Mouse (Mus musculus): Measurements from ENCODE around the gene Zfyve9.
"Not testable (repeated sequence)": the region's sequence is repeated elsewhere in the genome, so short reads cannot be mapped to it uniquely, and the experiment has no call there.

The Zfyve9 gene

DNA sequence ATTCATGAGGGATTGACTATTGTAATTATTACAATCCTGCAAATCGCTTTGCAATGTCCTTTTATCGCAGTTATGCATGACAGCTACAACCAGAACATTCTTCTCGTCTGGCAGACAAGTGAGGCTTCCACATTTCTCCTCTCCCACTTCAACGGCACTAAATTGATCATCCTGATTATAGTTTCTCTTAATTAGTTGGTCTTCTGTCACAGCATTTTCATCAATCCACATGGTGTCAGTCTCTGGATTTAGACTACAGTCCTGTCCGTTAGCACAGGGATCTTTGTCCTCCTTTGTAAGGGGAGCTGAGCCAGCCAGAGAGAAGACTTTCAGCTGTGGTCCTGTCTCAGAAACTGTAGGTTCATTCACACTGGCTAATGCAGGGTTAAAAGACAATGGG lies 61.2 kb downstream of the Zfyve9 start, which contains the start of gene 3110021N24Rik:
3110021N24Rik (plus strand) TSS at position 301 of the 400 bp plus-strand sequence.
- DNase-seq: no peak

DNA sequence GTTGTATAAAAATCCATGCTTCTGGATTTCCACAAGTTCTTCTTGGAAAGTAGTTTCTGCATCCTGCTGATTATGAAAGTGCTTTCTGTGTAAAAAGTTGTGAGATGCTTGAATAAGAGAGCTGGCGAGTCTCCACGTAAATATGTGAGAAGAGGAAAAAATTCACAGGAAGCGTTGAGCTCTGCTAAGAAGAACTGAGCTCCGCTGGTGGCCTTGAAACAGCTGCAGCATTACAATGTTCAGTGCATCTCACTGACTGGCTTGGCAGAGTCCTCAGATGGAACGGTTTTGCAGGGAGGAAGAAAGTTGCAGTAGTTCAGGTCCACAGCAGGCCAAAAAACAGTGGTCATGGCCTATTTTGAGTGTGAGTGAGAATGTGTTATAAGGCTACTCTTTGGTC lies 72.4 kb downstream of the Zfyve9 start:
- DNase-seq: no peak

DNA sequence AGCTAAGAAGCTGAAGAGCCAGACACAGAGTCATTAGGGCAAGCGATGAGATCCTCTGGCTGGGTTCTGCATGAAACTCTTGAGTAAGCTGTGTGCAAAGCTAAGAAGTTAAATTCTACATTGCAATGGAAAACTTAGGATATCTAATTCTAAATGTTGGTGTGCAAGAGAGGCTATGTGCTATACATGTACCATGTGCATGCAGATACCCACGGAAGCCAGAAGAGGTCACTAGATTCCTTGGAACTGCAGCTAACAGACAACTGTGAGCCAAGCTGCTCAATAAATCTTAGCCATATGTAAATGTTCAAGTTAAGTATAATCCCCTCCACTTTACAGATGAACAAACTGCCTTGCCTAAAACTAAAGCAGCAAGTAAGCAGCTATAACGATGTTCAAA lies 83.7 kb downstream of the Zfyve9 start:
- DNase-seq: peak; percentile 39 to 56

DNA sequence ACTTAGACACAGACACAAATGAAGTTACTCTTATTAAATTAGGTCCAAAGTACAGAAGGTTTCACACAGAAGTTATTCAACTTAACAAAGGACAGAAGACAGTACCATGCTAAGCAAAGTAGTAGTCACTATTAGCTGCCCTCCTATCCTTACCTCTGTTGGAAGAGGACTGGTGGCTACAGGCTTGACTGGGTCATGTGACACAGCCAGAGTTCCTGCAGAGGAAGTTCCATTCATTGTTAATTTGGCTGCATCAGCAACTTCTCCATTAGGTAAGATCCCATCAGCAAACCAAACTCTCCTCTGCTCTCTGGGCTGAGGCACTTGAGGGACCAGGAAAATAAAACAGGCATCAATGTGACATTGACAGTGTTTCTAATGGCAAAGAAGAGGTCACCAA lies 89.1 kb downstream of the Zfyve9 start:
- no peak for DNase-seq

DNA sequence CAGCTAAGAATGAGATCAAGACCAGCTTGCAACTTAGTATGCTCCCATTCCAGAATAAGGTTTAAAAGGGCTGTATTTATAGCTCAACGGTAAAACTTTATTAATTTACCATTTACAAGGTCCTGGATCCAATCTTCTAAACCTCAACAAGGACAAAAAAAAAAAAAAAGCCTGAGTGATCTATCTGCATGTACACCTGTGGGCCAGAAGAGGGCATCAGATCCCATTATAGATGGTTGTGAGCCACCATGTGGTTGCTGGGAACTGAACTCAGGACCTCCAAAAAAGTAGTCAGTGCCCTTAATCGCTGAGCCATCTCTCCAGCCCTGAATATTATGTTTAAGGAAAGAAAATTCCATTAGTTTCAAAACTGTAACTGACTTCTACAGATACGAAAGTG lies 90.1 kb downstream of the Zfyve9 start:
- no peak for DNase-seq

DNA sequence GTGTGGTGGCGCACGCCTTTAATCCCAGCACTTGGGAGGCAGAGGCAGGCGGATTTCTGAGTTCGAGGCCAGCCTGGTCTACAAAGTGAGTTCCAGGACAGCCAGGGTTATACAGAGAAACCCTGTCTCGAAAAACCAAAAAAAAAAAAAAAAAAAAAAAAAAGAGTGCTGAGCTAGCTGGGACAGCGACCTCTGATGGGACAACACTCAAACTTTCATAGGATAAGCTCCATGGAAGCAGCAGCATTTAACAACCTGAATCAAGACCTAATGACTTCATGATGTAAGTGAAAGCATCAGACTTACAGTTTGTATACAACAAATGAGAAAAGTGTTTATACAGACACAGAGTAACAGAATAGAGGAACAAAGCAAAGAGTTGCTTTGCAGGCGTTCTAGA lies 93.5 kb downstream of the Zfyve9 start:
- not testable (repeated sequence) for DNase-seq

DNA sequence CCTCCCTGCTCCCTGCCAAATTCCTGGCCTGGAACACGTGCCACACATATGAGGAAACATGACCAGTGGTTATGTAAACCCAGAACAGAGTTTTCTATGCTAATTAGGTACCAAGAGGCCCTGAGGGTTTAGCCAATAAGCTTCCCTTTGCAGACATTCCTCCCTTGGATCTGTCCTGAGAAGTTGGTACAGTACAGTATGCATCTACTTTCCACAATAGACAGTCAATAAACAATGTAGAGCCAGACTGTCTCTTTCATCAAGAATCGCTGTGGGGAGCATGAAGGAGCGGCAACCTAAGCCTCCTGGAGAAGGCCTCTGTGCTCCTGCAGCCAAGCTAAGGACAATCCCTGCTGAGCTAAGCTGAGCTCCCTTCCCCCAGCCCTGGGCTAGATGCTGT lies 94.4 kb downstream of the Zfyve9 start:
- no peak for DNase-seq

DNA sequence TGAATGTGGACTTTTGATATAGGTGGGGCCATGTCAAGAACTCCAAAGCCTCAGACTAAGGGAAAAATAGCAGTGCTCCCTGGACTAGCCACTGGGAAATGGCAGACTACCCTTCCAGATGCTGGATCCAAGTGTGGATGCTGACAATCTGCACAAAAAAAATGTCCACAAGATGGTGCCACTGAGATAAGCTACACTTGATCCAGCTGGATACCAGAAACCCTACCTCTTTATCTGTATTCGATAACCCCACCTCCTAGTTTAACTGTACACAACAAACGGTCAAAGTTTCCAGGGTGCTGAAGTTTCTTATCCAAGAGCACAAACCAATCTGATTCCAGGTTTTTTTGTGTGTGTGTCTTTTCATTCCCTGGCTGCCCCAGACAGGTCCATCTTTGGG lies 116.2 kb downstream of the Zfyve9 start:
- peak; percentile 29 to 44 for DNase-seq

DNA sequence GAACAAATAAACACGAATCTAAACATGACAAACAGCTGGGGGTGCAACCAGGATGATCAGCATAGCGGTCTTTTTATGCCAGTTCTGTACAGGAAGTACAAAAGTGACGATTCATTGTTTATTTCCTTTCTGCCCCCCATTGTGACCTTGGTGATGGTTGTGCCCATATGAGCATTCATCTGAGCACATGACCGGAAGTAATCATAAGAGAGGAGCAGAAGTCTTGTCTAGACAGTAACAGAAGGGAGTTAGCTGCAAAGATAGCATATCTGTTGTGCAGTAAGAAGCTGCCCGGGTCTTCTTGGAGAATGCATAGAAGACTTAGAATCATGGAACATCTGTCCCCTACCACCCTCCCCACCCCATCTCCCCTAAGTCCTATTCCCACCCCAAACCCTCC lies 141.8 kb downstream of the Zfyve9 start:
- no peak for DNase-seq

DNA sequence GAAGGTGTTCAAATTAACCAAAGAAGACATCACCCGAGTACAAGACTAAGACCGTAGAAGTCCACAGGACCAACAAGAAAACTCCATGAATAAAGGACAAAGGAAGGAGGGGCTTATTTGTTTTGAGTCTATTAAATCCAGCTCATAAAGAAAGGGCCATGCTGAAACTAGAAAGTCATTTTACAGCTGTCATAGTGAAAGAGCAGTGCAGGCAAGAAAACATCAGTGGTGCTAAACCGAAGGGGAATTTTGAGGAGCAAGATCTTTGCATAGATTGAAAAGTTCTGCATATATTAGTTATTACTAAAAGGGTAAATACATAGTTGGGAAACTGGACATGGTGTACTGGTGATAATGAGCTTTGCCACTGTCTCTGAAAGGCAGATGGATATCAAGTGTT lies 142.9 kb downstream of the Zfyve9 start:
- DNase-seq: no peak

DNA sequence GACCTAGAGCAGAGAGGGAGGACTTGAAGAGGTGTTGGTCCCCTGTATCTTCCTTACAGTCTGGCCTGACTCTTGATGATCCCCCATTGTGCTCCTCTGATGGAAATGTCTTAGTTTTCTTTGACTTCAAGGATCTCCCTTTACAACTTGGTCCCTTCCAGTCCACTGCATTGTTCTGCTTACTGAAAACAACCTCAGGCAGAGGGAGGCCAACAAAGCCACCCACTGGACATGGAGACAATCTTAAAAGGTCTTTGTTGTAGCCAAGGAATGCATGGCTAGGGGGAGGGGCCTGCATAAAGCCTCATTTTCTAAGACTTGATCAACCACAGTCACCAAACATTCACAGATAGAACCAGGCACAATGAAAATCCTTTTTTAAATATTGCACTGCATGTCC lies 145.5 kb downstream of the Zfyve9 start:
- no peak for DNase-seq

DNA sequence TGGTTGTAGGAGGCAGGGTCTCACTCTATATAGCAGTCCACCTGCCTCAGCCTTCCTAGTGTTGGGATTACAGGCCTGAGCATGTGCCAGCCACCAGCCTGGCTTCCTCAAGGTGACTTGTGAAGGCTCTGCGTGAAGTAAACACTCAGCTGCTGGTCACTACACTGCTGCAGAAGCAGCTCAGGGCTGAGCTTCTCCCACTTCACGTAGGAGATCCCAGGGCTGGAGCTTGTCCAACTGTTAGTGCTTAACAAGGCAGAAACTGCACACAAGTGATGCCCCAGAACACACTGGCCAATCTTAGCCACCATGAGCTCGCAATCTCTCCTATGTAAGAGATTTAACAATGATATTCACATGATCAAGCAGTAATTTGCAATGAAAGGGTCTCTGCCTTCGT lies 145.9 kb downstream of the Zfyve9 start:
- peak; percentile 59 to 64 for DNase-seq

DNA sequence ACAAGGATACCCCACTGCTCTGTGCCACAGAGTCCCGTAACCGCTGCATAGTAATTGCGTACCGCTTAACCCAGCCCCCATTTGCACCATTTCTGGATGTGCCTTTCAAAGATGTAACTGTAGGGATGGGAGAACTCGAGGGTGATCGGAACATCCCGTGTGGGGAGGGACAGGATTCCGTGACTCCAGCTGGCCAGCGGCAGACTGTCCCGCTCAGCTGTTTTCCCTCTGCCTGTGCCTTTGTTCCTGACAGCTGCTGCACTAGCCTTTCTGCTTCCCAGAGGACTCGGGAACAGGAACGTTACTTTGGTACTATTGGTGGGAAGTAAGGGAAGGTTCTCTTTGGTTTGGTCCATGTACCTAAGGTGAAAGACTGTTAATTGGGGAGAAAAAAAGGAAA lies 146.9 kb downstream of the Zfyve9 start:
- no peak for DNase-seq

DNA sequence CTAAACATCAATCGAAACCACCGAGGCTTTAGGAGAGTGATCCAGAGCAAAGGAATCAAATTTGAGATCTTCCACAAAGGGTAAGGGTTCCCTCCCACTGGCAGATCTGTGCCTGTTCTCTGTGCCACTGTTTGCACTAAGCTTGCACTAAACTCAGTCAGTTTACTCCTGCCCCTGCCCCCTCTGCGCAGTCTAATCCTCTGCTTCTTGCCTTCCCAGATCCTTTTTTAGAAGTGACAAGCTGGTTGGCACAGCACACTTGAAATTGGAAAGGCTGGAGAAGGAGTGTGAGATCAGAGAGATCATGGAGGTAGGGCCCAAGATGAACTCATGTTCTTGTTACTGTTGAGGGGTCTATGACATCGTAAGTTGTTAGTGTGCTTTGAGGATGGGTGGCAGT lies 149.0 kb downstream of the Zfyve9 start:
- DNase-seq: no peak

DNA sequence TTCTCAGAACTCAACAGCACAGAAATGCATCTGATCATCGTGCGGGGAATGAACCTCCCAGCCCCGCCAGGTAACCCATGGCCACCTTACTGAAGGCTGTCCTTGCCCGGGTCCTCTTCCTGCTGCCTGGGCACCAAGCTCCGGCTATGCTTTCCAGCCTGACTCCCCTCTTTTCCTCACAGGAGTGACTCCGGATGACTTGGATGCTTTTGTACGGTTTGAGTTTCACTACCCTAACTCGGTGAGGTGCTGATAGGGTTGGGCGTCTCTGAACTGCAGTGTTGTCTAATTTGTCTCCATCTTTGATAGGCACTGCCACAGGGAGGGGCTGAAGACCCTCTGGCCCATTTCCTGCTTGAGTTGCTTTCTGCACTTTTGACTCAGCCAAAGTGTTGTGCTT lies 150.5 kb downstream of the Zfyve9 start:
- DNase-seq: no peak

DNA sequence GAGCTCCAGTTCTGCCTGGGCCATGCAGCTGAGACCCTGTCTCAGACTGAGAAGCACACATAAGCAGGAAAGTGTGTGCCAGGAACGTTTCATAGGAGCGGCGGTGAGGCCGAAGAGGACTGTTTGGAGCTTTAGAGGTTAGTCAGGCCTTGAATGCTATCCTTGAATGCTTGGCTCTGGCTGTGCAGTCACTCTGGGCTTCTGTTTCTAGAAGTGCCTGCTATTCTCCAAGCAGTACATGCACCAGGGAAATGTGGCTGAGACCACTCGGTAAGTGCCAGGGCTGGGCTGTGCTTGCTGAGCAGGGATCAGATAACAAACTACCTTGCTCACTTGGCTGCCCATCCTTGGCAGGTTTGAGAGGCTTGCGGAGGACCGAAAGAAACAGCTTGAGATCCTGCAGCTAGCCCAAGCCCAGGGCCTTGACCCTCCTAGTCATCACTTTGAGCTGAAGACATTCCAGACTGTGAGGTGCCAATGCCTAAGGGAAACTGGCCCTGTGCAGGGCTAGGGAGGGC lies 151.2 kb downstream of the Zfyve9 start:
- DNase-seq: no peak

DNA sequence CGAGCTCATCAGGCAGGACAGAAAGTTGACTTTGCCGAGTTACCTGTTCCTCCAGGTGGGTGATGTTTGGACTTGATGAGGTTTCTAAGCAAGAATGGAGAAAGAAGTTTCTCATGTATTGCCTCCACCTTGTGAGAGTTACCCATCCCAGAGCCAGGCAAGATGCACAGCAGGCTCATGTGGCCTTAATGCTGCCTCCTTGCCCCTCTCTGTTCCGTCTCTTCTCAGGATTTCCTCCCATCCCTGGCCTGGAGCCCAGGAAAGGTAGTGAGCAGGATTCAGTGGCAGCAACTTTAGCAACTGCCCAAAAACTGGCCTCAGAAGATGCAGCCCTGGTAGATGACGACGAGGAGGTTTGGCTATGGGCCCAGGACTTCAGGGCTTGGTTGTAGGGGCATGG lies 153.5 kb downstream of the Zfyve9 start:
- DNase-seq: no peak

DNA sequence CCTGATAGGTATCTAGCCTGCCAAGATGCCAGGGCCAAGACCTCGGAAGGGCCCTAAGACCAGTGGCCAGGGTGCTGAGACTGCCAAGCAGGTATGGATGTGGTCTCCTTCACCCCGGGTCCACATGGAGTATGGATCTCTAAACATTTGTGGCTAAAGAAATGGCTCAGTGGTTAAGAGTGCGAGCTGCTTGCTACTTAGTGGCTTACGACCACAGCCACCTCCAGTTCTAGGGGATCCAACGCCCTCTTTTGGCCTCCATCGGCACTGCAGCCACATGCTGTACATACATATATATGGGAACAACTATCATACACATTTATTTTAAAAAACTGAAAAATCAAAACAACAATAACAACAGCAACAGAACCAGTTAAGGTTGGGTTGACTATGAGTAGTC lies 159.1 kb downstream of the Zfyve9 start:
- DNase-seq: peak; percentile 43 to 45

DNA sequence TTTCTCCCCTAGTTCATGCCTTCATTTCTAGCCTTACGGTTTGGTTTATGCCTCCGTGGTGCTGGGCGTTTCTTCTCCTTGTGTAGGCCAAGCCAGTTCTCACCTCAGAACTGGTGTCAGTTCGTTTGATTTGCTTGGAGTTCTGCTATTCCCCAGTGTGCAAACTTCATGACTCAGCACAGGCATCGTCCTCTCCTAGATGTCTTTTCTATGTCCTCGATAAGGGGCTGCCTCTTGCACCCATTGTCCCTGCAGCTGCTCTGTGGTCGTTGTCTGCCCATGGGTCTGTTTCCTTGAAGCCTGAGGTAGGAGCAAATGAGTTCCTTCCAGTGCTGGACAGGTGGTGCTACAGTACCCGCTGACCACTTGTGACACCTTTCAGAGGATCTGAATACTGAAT lies 160.1 kb downstream of the Zfyve9 start:
- DNase-seq: peak in 1 of 2 experiments; percentile 32

DNA sequence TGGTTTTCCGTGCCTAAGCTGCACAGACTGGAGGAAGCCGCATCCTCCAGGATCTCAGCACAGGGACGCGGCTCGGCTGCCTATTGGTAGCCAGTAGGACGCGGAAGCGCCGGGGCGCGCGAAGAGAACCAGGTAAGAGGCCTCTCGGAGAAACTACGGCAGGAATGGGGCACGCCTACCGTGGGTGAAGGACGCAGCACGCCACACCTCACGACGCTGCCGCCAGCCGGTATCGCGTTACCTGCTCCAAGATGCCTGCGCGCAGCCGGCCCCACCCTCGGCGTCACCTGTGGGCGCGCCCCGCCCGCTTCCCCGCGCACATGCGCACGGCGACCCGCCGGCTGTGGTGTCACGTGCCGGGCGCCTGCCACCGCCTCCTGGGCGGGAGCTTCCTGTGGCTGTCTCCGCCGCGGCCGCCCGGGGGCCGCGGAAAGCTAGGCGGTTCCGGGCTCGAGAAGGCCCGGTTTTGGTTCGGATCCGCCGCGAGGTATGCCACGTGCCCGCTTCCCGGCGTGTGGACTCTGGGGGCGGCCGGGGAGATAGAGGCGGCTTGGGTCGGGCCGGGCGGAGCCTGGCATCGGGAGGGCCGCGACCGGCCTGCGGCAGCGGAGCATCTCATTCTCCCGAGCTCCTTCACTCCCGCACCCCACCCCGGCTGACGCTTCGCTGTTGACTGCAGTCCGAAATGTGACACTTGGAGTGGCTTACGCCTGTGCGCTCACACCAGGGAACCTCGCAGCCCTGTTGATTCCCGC lies 160.8 kb downstream of the Zfyve9 start, which contains the start of gene Cc2d1b:
Cc2d1b (plus strand) TSS at position 354 of the 755 bp plus-strand sequence.
- peak; percentile 95 to 96 for DNase-seq

DNA sequence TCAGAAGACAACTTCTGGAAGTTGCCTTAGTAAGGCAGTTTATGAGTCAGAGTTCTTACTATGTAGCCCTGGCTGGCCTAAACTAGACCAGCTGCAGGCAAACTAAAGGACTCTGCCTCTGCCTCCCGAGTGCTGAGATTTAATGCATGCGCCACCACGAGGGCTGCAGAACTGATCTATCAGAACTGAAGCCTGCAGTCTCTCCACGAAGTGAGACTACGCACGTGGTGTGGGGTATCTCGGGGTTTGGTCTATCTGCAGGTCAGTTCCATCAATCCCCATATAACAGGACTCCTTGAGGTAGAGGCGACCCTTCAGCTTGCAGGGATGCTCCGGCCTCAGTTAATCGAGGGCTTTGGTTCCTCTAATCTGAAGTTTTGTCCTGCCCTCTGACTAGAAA lies 161.4 kb downstream of the Zfyve9 start:
- peak in 1 of 2 experiments; percentile 38 for DNase-seq

DNA sequence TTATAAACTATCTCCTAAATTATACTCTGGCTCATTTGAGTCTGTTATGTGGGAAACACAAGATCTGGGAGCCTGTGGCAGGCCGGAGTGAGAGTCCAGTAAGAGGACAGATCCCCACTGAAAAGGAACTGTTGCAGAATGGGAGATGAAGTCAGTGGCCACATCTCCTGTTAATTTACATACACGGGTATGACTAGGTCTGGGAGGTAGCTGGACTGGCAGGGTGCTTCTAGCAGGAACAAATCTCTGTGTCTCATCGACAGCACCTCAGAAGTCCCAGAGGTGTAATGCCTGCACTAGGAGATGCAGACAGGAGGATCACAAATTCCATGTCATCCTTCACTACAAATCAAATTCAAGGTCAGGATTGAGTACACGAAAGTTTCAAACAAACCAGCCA lies 162.0 kb downstream of the Zfyve9 start:
- DNase-seq: no peak

DNA sequence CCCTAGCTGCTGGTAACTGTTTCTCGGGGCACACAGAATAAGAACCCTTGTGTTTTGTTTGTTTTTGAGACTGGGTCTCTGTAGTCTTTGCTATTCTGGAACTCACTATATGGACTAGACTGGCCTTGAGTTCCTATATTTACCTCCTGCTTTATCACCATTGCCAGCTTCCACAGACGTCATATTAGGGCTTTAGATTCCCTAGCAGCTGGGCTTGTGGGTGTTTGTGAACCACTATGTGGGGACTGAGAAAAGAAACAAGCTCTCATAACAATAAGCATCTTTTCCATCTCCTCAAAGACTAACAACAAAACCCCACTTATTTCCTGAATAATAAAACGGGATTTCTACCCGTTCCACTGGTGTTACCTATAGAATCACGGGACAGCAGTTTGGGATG lies 169.7 kb downstream of the Zfyve9 start:
- no peak for DNase-seq

DNA sequence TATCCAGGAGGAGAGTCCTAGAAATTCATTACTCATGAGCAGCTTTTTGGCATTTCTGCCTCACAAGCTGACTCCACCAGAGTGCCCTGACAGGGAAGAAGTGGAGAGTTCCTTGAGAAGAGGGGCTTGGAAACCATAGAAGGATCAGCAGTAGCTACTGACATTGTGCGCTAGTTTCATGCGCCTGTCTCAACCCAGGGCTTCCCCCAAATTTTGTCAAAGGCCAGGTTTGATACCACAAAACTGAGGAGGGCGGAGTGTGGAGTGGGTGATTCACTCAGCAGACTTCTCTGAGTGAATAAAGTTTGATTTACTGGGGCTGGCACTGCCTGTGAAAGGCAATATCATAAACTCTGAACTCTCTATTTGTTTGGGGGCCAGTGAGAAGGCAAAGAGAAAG lies 171.9 kb downstream of the Zfyve9 start:
- DNase-seq: no peak

DNA sequence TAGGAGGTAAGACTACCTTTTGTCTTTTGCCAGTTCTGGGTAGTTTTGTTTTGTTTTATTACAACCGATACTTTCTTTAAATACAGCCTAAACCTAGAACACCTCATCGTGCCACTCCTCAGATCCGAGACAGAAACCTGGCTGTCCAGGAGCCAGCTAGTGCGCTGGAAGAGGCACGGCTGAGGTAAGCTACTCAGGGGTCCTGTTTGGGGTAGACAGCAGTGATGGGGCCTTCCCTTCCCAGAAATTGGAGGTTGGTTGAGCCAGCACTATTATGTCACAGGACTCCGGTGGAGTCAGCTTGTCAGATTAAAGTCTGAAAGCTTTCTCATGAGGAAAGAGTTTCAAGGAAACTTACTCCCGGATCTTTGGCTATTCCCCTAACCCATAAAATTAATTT lies 178.7 kb downstream of the Zfyve9 start:
- no peak for DNase-seq
